Mouse (Mus musculus): Measurements from ENCODE around the gene Pgls.

The Pgls gene

DNA sequence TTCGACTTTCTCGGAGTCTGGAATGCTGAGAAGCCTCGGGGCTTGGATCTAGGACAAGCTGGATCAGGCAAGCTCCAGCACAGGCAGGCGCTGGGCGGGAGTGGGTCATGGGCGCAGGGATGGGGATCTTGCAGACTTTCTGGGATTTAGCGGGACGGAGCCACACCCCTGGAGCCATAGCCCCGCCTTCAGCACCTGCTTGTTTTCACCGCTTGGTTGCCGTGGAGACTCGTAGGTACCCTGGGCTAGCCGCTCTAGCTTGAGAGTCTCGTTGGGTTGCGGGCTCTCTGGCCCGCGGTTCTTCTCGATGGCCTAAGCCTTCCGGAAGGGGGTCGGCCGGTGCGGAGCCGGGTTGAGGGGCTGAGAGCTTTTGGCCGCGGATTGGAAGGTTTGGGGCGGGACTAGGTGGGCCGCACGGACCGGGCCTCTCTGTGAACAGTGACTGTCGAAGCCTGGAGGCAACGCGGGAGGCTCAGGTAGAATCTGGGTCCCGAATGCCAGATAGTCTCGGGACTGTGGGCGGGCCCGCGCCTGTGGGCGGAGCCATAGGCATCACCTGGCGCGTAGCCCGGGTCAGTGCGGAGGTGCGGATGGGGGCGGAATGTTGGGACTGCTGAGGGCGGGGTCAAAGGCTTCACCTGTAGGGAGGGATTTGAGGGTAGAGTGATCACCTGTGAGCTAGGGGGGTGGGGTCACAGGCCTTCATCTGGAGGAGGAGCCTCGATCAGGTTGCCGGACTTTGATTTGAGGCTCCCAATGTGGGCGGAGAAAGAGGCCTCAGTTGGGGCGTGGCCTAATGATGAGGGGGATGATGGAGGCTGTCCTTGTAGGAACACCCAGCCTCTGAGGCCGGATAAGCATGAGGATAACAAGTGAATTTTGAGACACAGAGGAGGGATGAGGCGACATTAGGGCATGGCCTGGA is 22.3 kb upstream of the Pgls start:
- in situ Hi-C loops (cut with MboI, MseI): loop anchor here (5.0 kb wide), 1 partner anchor 88 kb away; no protein-coding TSS in a partner anchor

DNA sequence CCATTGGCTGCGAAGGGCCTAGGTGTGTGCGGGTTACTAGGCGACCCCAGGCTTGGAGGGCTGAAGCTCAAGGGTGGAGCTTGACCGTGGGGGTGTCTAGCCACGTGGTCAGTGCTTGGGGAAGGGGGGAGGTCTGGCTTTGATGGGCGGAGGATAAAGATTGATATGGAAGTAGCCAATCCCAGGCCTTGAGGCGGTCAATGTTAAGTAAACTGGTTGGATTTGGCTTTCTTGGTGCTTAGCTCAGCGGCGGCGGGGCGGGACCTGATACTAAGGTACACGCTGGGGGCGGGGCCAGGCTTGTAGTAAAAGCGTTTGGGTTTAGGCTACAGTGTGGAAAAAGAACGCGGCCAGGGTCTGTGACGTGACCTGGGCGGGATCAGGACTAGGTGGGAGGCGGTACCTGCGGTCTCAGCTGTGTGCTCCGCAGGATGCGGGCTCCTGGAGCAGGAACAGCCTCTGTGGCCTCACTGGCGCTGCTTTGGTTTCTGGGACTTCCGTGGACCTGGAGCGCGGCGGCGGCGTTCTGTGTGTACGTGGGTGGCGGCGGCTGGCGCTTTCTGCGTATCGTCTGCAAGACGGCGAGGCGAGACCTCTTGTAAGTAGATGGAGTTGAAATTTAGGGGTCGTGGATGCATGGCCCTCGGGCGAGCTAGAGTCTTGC is 21.6 kb upstream of the Pgls start:
- in situ Hi-C loops (cut with MboI, MseI): no loop called here

DNA sequence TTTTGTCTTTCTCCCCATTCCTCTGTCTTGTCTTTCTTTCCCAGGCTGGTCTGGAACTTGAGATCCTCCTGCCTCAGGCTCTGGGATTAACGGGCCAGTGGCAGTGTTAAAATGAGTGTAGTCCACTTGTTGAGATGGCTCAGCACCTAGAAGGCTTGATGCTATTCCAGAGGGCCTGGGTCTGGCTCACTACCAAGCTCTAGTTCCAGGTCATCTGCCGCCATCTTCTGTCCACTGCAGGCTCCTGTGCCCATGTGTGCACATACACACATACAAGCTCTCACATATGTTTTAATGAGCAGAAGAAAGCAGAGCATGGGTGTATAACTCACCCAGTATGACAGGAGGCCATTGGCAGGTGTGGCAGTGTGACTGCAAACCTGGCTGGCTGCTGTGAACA is 19.9 kb upstream of the Pgls start:
- in situ Hi-C loops (cut with MboI, MseI): no loop called here

DNA sequence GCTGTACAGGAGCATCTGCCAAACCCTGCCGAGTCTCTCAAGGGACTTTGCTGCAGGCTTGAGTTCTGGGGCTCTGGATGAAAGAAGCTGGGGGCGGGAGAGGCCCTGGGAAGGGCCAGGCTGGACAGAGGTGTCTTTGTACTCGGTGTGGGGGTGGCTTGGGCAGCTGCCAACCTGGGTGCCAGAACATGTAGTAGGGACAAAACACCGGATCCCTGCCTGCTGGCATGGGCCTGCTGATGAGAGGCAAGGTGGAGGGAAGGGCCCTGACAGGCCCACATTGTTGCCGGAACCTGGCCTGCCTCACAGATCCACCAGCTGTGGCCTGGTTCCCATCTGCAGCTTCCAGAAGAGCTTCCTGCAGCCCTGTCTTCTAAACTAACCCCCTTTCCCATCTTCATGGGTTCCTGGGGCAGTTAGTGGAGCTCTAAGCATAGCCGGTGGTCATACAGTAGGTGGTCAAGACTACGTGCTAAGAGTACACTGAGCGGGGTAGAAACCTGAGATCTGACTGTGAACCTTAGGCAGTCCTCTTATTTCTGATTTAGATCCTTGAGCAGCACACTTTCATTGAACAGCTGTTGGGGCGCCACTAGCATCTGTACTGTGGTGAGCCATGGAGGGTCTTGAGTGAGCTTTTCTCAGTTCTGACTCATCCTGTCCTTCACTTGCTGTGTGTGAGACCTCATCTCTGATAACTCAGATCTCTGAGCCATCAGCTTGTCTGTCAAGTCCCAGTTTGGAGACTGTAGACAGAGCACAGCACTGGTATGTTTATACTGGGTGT is 18.9 kb upstream of the Pgls start:
- in situ Hi-C loops (cut with MboI, MseI): no loop called here

DNA sequence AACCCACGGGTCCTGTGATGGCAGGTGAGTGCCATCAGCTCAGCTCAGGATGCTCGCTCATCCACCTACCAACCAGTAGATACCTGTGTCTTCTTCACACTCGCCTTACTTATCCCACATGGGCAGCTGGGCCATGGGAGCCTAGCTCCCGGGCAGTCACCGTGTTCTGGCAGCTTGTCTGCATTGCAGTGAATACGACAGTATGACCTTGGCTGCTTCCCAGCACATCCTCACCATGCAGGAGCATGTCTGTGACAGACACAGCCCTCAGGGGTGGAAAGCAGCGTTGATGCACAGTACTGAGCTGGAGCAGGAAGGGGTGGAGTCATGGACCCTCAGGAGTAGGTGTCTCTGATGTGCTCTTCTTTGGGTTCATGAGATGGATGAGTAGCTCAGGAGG is 17.6 kb upstream of the Pgls start:
- in situ Hi-C loops (cut with MboI, MseI): no loop called here

DNA sequence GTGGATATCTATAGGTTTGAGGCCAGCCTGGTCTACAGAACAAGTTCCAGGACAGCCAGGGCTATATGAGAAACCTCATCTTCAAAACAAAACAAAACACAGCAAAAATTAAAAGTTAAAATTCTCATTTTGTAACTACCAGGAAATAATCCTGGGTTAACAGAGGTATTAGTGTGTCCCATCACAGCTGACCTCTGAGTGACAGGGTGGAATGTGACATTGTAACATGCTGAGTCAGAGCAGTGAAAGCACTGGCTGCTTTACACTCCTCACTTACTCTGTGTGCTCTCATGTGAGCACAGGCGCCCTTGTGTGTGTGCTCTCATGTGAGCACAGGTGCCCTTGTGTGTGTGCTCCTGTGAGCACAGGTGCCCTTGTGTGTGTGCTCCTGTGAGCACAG is 17.0 kb upstream of the Pgls start:
- in situ Hi-C loops (cut with MboI, MseI): no loop called here

DNA sequence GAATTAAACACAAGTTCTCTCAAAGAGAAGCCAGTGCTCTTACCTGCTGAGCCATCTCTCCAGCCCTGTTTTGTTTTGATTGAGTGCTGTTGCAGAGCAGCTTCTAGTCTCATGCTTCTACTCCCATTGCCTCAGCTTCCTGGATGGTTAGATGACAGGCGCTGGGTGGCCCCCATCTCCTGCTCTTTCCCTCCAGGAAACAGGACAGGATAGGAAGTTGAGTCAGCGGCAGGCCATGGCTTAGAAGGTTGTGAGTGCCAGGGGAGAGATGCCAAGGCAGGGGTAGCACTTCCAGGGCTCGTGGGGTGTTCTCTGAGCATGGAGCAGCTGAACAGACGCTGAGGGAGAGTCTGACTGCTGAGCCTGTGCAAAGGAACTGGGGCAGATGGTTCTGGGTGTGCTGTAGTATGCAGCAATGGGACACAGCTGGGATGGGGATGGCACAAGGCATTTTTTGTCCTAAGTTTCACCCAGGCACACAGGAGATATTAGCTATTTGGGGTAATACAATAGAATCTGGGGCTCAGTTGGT is 14.1 kb upstream of the Pgls start:
- in situ Hi-C loops (cut with MboI, MseI): no loop called here

DNA sequence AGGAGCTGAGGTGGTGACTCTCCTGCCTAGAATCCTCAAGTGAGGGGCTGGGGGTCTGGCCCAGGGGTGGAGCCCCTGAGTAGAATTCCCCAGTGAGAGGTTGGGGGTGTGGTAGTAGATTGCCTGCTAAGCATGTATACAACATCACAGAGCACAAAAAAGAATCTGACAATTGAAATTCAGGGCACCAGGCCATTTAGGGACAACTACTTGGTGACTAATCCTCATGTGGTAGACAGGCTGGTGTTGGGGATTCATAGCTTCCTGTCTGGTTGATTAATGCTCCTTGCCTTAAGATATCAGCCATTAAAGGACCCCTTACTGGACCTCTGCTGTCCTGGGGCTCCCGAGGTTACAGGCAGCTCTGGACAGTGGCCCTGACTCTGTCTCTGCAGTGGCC is 13.0 kb upstream of the Pgls start:
- in situ Hi-C loops (cut with MboI, MseI): no loop called here

DNA sequence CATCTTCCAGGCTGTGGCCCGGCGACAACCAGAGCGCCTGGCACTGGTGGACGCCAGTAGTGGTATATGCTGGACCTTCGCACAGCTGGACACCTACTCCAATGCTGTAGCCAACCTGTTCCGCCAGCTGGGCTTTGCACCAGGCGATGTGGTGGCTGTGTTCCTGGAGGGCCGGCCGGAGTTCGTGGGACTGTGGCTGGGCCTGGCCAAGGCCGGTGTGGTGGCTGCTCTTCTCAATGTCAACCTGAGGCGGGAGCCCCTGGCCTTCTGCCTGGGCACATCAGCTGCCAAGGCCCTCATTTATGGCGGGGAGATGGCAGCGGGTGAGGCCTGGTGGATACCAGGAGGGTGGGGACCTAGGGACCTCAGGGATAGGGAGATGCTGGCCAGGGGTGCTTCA is 12.5 kb upstream of the Pgls start:
- in situ Hi-C loops (cut with MboI, MseI): no loop called here

DNA sequence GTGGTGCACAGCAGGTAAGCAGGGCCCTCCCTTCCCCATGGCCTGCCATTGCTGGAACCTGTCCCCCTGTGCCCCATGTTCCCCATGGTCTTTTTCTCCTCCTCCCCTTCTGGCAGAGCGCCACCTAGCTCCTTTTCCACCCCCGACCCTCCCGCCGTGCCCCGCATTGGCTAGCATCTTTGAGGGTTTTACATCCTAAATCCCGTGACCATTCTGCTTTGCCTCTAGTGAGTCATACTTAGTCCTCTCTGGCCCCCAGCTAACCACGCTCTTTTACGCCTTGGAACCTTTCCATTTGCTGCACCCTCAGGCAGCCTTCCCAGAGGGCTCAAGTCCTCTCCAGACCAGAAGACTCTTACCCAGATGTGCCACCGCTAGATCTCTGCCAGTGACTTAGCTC is 11.8 kb upstream of the Pgls start:
- in situ Hi-C loops (cut with MboI, MseI): no loop called here

DNA sequence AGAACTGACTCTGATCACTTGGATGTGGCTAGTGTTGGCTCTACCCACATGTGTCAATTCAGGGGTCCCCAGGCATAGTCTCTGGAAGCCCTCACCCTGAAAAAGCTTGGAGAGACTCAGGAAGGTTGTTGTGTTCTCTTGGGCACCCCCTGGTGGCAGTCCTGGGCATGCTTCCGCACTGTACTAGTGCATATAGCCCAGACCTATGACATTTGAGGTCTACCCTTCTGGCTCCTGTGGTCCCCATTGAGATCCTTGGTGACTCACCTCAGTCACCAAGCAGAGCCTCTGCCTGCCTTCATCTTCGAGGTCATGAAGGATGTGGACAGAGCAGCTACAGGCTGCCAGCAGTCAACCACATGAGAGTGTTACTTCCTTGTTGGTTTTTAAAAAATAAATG is 5.1 kb upstream of the Pgls start:
- in situ Hi-C loops (cut with MboI, MseI): no loop called here

DNA sequence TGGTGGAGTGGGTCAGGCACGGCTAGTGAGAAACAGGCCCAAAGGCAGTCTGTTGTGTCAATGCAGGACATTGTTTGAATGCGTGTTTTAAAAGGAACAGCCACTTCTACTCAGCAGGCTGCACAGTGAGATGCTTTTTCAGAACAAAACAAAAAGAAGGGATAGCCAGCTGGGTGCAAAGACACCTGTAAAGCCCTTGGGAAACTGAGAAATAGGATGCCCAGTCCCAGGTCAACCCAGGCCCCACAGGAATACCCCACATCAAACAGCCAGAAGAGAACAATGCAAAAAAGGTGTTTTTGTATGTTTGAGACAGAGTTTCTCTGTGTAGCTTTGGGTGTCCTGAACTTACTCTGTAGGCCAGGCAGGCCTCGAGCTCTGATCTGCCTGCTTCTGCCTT is 3.2 kb upstream of the Pgls start:
- in situ Hi-C loops (cut with MboI, MseI): no loop called here

DNA sequence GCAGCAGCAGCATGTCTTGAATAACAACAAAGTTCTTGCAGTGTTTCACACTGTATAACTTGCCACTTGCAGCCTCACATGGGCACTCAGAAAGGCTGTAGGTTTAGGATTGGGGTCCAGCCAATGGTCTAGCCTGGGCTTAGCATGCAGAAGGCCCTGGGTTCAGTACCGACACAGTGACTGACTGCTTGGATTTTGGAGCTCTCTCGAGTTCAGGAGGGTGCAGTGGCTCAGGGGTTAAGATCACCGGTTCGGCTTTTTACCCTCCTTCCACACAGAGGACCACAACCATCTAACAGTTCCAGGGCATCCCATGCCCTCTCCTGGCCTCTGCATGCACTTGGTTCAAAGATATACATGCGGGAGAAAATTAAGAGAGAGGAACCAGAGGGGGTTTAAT is 959 bp upstream of the Pgls start:
- in situ Hi-C loops (cut with MboI, MseI): no loop called here

DNA sequence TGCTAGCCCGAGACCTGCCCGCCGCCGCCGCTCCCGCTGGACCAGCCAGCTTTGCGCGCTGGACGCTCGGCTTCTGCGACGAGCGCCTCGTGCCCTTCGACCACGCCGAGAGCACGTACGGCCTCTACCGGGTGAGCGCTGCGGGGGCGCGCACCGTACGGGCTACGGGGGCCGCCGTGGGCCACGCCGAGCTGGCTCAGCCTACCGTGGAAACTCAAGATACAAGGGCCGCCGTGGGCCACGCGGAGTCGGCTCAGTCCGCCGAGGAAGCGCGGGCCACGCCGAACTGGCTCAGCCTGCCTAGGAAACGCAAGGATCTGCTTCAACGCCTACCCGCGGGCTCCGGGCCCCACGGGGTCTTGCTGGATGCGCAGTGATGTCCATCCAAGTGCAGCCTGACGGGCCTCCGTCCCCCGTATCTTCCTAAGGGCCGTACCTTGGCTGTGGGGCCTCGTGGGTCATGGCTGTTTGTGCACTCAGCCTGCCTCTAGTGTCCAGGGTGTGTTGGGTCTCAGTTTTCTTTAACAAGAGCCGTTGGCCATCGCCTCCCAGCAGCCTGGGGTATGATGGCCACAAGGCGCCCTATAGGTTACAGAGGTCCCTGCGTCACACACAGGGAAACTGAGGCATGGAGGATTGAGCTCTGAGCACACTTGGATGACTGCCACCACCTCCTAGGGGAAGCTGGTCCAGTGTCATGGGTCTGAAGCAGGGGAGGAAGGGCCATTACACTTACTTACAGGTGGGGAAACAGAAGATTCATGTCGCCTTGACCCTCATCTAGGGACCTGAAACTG is 596 bp downstream of the Pgls start:
- in situ Hi-C loops (cut with MboI, MseI): no loop called here

DNA sequence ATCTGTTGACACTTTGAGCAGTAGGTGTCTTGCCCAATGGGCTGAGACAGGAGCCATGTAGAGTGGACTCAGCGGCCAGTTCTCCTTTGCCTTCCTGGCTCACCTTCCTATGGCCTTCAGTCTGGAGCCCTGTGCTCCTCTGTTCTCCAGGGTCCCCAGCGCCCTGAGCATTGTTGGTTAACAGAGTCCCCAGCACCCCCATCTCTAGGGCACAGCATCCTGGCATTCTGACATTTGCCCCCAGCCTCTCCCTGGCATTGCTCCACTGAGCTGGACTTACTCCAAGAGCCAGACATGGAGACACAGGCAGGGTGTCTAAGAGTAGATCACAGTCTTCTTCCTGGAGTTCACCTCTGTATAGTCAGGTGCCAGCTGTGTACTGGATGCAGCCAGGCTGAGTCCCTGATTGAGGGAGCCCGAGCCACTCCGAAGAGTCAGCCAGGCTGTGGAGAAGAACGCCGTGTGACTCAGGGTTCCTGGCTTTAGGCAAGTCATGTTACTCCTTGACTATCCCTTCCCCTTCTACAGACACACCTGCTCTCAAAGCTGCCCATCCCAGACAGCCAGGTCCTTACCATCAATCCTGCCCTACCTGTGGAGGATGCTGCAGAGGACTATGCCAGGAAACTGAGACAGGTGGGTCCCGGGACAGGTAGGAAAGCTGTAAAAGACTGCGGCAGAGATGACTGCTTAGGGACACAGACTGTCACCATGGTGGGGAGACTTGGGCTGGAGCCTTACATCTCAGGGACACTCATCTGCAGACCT is 1.8 kb downstream of the Pgls start:
- in situ Hi-C loops (cut with MboI, MseI): no loop called here

DNA sequence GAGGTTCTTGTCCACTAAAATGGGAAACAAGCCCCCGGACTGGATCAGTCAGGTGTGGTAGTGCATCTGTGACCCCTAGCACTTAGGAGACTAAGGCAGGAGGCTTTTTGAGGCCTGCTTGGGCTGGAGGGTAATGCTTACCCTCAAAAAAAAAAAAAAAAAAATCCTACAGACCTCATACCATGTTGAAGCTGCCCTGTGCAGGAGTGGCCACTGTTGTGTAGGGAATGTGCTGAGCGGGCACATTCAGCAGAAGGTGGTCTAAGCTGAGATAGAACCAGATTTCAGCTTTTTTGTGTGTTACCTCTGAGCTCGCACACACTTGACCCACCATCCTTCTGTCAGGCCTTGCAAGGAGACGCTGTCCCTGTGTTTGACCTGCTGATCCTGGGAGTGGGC is 2.3 kb downstream of the Pgls start:
- in situ Hi-C loops (cut with MboI, MseI): no loop called here

DNA sequence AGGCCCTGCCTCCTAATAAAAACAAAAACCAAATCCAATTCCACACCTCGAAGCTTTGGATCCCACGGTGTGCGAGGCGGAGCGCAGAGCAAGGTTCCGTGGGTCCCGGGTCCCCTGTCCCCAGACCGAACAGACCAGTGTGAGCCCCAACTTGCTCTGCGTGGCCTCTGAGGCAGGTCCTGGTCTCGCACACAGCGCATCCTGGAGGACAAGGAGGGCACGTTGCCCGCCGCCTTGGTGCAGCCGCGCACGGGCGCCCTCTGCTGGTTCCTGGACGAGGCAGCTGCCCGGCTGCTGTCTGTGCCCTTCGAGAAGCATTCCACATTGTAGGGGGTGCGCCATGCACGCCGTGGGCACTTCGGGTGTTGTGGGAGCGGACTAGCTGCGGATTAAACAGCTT is 3.9 kb downstream of the Pgls start:
- in situ Hi-C loops (cut with MboI, MseI): no loop called here

DNA sequence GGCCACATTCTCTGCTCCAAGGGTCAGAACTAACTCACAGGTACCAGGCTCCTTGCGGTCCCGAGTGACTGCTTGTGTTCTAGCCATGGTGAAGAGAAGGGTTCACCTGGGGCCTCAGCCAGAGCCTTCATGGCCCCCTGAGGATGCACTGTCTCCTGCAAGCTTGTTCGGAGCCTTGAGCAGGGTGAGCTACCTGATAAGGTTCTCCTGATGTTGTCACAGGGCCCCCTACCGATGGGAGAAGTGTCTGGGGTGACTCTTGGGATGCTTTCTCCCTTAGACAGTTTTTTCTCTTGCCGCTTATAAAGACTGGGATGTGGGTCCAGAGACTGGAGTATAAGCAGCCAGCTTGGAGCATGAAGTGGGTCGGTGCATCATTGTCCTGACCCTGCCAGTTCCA is 4.4 kb downstream of the Pgls start:
- in situ Hi-C loops (cut with MboI, MseI): no loop called here

DNA sequence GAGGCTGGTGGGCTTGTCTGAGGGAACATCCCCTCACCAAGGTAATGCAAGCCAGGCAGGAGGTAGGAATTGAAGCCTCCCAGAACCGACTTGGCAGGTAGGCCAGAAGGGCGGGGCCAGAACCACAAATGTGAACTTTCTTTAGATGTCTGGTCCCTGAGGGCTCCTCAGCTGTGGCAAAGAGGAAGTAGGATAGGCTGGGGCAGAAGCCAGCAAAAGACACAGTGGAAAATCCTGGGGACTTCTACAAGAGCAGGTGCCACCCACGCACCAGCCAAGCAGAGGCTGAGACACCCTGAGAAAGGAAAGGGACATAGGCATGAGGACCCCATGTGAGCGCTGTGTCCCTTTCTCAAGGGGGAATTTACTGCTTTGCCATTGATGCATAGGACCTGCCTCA is 4.8 kb downstream of the Pgls start:
- in situ Hi-C loops (cut with MboI, MseI): no loop called here

DNA sequence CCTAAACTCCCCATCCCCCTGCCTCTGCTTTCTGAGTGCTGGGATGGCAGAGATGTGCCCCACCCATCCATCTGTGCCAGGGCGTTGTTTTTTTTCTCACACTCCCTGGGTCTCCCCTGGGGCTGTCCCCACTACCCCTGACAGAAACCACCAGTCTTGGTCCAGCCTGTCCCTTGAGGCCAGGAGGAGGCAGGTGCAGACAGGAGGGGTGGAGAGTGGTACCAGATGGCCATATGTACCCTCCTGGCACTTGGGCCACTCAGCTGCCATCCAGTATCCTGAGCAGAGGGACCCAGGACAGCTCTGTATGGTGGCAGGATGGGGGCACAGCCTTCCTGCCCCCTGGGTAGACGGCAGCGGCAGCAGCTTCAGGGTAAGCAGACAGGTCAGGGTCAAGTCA is 5.5 kb downstream of the Pgls start, which contains the start of gene Fam129c:
TSS of gene Fam129c (plus strand) at position 198 of the 400 bp plus-strand sequence.
- in situ Hi-C loops (cut with MboI, MseI): no loop called here

DNA sequence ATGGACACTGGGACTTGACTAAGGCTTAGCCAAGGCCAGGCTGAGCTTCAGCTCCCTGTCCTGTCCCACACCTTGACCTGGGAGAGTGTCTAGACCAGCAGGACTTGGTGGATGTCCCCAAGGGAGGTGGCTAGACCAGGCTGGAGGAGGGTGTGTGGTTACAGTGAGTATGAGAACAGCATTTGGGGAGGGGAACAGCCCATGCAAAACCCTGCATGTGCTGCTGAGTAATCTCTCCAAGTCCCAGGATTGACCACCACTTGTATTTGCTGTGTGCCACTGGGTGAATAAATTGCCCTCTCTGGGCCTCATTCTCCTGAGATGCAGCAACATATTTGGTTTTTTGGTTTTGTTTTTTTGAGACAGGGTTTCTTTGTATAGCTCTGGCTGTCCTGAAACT is 6.4 kb downstream of the Pgls start:
- in situ Hi-C loops (cut with MboI, MseI): no loop called here

All from regulatory T cell (primary cell).